Mouse (Mus musculus): ENCODE data around the gene Mx1.

- TF ChIP-seq POLR2A (IDR thresholded peaks at IDR 0.05; ENCODE audit: insufficient read depth, low read depth, low read length): no peak
- TF ChIP-seq CTCF (IDR thresholded peaks at IDR 0.05; ENCODE audit: insufficient read depth, low read depth, low read length): no peak
These were observed 60.4 kb downstream of the Mx1 start for GRCm38 (mm10) chr16:97402213-97402785.

All from olfactory bulb, adult 2 months (tissue).